Mouse (Mus musculus): ENCODE results near the gene Cdc7.

- TF ChIP-seq CTCF (conservative IDR thresholded peaks at IDR 0.05; ENCODE audit: low read length), result no peak
- TF ChIP-seq NANOG (IDR thresholded peaks at IDR 0.05; ENCODE audit: borderline replicate concordance, low read length), result no peak
- no peak for TF ChIP-seq POU5F1 (IDR thresholded peaks at IDR 0.05; ENCODE audit: borderline replicate concordance, low read length)
These were observed 47.4 kb downstream of the Cdc7 start for GRCm38 (mm10) chr5:107011316-107012029.
